Mouse (Mus musculus) gastrocnemius, adult 8-10 months (tissue): ENCODE data around the gene Uhrf2. TPM values are rescaled to one million over a fixed set of nuclear protein-coding genes. Genes with fewer than 3 reads are reported as not detected.

Source experiments
- DNase-seq, 2 experiments: peaks; one replicate each; pipeline ENCODE4 v3.0.0; 2022; ENCODE audit warnings: low spot score in 2 of 2
- total RNA-seq, 4 experiments: library from RNA; stranded (reverse); gene quantifications; 2 replicates each; pipeline ENCODE4 v1.2.4; 2022

Gene Uhrf2
- total RNA-seq, 4 experiments from 2014 or later = 10.1 to 14.6 (median 12.9) TPM

DNA sequence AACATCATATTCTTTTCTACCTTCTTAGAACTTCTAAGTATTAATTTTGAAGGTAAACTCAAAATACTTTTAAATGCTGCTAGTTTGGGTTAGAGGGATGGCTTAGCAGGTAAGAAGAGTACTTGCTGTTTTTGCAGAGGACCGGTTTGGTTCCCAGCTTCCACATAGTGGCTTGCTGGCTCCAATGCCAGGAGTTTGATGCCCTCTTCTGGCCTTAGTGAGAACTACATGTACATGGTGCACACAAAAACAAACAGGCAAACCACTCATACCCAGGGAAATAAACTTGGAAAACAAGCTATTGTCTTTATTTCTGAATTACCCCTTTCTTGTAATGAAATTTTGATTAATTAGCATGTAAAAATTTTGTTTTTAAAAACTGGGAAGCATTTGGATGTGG, 15.5 kb downstream of the Uhrf2 start:
- no peak for DNase-seq

DNA sequence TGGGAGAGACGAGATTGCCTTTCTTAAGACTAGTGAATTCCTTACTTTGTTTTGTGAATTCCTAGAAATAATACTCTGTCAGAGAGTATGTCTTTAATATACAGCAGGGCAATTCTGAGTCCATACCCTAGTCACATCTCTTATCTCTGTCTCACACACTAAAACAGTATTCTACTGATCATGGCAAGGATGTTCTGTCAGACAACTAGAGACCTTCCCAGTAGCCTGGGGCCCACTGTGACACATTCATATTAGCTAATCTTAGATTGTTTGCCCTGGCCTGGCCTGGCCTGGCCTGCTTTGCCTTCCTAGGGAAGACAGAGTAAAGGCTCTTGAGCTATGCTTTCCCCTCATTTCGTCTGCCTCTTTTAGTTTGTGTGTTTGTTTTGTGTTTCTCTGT, 20.3 kb downstream of the Uhrf2 start:
- DNase-seq = no peak

DNA sequence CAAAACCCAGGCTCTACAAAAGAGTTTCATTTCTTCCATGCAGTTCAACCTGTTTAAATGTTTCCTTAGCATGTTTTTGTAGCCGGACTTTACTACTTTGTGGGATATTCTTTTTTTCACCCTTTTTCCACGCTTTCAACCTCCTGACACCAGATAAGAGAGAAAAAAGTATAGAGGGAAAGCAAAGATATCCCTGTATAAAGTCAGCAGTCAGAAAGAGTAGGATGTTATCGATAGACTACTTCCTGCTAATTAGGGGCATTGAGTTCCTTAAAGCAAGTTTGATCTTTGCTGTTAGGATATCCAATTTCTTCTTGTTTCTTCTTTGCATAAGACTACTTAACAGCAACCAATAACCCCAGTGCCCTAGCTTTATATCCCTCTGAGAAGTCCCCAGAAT, 21.2 kb downstream of the Uhrf2 start:
- no peak for DNase-seq

DNA sequence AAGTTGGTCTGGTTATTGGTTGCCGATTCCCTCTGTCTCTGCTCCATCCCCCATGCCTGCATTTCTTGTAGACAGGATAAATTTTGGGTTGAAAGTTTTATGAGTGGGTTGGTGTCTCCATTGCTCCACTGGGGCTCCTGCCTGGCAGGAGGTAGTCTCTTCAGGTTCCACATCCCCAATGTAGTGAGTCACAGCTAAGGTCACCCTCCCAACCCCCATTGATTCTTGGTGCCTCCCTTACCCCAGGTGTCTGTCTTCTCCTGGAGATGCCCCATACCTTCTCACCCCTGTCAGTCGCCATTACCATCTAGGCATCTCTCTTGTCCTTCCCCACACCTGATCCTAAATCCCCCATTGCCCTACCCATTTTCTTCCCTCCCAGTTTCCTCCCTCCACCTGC, 23.9 kb downstream of the Uhrf2 start:
- DNase-seq = no peak

DNA sequence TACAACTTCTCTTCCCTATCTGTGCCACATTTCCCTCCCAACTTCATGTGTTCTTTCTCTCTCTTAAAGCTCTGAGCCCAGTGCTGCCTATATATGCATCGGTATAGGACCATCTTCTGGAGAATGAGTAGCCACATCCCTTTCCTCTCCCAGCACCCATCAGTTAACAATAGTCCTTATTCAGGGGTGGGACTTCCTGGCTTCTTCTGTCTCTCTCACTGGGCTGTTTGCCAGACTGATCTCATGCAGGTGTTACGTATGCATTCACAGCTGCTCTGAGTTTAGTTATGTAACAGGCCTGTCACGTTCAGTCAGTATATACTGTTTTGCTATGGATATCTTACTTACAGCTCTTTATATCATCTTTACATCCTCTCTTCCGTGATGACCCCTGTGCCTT, 35.5 kb downstream of the Uhrf2 start:
- no peak for DNase-seq

DNA sequence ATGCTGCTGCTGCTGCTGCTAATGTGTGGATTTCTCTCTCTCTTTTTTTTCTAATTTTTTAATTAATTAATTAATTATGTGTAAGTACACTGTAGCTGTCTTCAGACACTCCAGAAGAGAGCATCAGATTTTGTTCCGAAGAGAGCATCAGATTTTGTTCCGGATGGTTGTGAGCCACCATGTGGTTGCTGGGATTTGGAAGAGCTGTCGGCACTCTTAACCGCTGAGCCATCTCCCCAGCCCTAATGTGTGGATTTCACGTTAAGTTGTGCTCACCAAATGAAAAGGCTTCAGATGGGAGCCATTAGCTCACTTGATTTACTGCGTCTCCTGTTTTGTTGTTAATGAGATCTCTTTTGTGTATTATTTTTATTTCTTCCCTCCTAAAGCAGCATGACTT, 59.9 kb downstream of the Uhrf2 start:
- DNase-seq = no peak

DNA sequence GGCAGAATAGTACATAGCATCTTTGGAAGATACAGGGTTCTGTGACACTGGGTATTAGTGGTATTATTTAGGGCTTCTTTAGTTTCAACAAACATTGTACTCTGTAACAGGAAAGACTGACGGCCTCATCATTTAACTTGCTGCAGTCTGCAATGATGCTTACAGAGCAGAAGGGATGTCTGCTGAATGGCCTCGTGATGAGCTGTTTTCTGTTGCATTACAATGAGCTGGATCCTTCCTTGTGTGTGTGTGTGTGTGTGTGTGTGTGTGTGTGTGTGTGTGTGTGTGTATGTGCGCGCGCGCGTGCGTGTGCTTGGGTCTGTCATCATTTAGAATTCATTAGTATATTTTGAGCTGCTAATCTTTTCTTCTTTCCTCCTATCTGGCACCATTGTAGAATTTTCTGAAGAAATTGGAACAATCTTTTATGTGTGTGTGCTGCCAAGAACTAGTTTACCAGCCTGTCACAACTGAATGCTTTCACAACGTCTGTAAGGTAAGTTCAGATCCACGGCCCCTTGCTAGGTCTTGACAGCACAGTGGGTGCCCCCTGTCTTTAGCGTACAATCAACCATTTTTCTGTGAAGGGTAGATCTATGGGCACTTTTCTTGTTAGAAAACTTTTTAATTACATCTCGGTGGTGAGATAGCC, 61.5 kb downstream of the Uhrf2 start:
- no peak for DNase-seq

DNA sequence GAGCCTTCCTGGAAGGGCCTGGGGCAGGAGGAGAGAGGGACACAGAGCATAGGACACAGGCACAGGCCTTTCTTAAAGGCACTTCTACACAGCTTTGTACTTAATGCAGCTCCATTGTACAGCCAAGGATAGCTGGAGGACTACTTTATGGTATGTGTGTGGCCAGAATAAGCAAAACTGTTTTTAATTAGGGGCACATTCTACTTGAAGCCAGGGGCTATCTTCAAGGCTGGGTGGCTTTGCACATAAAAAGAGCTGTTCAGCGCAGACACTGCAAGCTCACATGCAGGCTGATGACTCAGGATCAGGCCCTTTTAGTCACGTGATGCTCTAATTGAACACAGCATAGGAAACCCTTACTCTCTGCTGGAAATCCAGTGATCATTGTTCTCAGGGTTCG, 65.9 kb downstream of the Uhrf2 start:
- DNase-seq = no peak

DNA sequence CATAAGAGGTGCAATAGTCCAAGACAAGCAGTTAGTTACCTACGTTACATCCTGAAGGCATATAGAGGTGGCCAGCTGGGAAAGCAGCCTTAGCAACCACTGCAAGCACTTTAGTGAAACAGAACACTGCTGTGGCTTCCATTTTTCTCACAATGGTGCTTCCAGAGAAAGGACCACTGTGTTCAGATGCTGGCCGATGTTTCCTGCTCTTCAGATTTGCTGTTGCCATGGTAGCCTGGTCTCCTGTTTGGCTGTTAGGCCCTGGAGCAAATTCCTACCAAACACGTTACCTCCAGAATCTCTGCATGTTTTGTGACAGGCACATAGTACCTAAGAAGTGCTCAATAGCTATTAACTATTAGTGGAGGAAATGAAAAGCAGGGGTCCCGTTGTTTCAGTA, 66.7 kb downstream of the Uhrf2 start:
- DNase-seq = no peak

DNA sequence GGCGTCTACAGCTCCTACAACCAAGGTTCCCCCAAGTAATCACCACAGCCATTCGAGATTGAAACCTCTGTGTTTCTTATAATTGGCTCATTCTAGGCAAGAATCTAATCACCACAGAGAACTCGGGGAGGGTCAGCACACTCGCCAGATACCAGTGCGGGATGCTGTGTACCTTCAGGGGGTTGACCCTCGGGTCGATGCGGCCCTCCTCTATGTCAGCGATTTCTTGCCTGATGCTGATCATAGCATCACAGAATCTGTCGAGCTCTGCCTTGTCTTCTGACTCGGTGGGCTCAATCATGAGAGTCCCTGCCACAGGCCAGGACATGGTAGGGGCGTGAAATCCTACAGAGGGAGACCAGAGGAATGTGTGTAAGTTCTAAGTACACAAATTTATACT, 70.3 kb downstream of the Uhrf2 start:
- DNase-seq = no peak

DNA sequence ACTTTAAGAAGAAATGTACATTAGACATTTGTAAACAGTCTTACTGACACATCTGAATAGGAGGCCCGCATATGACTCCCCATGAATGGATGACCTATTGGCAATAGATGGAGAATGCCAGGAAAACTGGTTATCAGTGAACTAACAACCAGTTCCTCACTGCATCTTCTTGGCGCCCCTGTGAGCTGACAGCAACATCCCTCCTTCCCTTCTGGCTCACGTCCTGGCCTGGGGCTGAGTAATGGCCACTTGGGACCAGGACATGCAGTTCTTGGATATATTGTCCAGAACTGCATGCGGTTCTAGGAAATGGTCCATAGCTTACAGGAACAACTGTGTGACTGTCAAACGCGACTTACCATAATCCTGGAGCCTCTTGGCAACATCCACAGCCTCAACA, 72.3 kb downstream of the Uhrf2 start:
- peak in 1 of 2 experiments; percentile 6 for DNase-seq

DNA sequence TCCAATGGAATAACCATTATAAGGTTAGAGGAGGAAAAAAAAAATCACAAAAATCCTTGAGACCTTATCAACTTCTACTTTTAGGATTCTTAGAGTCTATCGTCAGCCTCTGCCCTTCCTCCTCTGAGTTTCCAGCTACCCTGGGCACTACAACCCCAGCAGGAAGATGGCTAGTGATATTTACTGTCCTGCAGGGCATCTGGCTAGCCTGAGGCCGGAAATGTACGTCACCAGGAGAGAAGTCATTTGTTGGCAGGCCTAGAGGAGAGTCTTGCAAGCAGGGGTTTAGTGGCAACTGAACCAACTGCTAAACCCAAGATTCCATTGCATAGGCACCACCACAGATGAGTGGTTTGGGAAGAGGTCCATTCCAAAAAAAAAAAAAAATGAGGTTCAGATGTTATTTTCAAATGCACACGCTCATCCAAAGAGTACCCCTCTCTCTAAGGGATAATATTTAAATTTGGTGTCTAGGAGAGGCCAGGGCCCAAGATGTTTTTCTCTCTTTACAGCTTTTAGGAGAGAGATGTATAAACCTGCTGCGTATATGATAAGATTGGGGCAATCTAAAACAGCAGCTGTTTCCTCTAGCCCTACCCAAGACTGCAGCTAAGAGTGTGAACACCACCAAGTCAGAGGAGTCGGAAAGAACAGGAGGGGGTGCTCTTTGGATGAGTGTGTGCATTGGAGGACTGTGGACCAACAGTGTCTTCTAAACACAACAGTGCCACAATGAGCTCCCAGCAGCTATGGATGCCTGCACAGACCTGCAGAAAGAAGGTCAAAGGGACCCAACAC, 74.9 kb downstream of the Uhrf2 start:
- DNase-seq = no peak

DNA sequence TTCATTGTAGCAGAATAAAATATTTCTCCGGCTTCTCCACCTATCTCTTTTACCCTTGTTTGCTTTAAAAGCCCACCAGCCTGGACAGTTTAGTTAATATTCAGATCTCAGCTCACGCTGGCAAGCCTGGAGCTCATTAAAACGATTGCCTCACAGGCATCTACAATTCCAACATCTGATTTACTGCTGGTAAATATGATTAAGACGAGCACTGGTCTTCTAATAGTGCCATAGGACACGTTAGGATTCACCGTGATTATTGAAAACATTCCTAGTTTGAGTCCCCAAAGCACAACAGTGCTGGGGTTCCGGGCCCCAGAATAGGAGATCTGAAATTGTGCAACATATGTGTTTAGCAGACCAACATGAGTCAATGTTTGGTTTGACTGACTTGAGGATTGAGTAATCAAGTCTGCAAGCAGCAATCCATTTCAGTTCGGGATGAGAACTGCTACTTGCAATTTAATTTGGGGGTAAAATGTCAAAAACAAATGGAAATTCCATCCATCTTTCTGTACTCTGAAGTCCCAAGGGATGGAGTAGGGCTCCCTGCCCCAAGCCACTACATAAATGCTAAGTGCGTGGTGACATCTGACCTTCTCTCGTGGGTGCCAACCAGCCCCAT, 77.0 kb downstream of the Uhrf2 start:
- no peak for DNase-seq

DNA sequence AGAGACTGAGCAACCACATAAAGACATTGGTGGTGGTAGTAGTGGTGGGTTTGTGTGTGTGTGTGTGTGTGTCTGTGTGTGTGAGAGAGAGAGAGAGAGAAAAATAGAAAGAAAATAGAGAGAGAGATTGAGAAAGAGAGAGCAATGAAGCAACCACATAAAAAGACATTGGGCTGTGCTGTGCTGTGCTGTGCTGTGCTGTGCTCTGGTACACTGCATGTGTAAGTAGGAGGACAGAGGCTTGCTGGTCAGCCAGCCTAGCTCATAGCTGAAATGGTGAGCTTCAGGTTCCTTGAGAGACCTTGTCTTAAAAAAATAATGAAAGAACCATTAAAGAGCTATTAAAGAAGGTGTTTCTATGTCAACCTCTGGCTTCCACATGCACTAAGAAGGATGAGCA, 78.3 kb downstream of the Uhrf2 start:
- DNase-seq = no peak

DNA sequence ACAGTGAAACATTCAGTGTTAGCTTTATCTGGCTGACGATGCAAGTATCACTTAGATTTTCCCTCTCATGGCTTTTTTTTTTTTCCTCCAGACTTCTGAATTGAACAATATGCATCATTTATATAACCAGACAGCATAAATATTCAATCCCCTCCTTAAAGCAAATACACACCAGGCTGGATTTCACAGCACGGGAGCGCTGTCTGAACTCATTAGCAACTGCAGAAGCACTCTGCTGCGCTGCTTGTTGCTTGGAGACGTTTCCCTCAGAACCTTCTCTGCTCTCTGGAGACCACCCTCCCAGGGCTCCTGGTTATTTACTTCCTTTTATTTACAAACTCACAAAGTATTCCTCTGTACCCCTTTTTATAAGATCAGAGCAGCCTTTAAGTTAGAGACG, 78.8 kb downstream of the Uhrf2 start:
- no peak for DNase-seq

DNA sequence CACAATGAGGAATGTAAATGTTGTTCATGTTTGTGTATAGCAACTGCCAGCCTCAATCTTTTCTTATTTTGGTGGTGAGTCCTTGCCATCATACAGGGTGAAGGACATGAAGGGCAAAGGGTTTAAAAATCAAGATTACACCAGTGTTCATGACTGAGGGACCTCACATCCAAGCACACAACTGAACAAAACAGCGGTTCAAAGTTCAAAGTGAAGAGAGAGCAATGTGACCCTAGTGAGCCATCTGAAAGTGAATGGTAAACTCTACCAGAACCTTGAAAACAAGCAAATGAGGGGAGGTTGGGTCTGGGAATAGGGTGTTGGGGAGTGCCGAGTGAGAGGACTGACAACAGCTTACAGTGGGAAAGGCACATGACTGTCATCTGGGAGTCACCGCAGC, 81.1 kb downstream of the Uhrf2 start:
- no peak for DNase-seq

DNA sequence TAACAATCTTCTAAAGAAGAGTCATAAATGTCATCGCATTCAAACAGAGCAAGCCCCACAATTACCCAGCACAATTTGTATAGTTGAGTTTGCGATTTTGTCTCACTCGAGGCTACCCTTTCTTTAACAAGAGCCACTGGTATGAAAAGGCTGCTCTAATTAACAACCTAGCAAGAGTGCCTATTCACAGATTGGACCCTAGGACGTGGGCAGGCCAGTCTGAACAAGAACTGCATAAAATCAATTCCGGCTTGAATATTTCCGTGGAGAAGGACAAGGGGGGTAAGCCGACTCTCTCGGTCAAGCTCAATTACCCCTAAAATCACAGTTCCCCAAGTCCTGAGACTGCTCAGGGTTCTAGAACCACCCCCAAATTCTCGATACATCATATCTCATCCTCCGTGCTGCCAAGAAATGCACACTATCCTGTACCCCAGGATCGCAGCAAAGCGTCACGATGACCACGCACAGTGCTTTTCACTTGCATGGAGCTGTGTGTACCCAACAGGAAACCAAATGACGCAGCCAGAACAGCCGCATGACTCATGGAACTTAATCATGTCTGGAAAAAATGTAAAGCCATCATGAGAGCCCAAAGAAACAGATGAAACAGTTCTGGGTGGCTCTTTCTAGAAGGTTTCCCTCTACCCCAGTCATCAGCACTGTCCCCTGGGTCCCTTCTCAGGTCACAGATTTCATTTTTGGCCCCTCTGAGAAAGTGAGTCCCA, 82.8 kb downstream of the Uhrf2 start:
- no peak for DNase-seq

DNA sequence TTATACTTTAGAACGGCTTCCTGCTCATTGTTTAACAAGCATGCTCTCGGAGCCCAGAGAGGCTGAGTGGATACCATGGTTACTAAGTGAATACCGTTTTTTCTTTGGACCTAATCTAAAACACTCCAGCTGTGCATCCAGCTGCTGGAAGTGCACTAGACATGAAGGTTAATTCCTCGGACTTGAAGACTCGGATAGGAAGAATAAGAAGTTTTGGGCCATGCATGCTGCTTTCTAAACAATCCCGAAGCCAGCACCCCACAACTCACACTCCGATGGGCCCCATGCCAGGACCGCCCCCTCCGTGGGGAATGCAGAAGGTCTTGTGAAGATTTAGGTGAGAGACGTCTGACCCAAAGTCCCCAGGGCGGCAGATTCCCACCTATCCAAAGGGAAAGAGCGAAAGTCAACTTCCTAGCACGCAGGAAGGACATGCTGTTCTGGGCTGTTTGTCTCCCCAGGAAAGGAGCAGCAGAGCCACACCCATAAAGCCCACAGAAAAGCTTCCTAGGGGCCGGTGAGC, 84.7 kb downstream of the Uhrf2 start:
- no peak for DNase-seq

DNA sequence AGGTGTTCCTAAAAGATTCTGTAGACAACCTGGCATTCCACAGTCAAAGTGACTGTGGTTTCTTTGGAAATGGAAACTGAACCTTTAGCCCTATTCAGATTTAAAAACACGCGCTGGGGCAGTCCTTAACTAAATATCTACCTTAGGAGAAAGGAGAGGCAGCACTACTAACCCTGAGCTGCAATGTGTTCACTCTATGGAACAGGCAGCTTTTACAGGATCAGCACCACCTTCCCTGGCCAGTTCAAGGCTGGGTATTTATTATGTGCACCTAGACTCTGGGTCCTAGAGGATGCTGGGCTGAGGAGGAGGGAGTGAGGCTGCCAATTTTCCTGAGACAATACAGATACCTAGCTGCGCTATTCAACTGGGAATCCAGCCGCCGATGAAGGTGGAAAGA, 85.3 kb downstream of the Uhrf2 start:
- no peak for DNase-seq

DNA sequence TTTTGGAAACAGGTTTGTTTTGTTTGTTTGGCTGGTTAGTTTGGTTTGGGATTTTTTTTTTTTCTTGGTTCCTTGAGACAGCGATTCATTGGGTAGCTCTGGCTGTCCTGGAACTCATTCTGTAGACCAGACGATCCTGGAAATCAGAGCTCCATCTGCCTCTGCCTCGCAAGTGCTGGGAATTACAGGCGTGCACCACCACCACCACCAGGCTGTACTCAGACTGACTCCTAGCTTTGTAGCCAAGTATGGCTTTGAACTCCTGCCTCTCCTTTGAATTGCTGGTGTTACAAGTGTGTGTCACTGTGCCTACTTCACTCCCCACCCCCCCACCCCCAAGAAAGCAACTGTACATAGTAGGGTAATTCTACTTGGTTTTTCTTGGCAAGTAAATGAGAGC, 86.9 kb downstream of the Uhrf2 start:
- DNase-seq = no peak

DNA sequence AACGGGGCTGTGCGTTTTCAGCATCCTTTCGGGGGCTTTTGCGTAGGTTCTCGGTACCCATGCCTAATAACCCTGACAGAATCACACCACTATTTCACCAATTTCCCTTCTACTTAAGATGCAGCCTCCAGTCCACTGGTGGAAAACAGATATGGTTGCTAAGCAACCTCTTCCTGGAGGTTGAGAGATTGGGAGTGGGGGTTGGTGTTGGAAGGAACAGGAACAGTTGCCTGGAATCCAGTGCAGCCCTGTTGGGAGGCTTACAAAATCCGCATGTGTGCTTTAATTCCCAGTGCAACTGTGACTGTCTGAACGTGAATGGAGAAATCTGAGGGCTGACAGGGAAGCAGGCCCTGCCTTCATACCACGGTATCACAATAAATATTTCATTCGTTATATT, 87.5 kb downstream of the Uhrf2 start:
- DNase-seq = no peak
